Mouse (Mus musculus): ENCODE measurements around the gene Cant1.

DNA sequence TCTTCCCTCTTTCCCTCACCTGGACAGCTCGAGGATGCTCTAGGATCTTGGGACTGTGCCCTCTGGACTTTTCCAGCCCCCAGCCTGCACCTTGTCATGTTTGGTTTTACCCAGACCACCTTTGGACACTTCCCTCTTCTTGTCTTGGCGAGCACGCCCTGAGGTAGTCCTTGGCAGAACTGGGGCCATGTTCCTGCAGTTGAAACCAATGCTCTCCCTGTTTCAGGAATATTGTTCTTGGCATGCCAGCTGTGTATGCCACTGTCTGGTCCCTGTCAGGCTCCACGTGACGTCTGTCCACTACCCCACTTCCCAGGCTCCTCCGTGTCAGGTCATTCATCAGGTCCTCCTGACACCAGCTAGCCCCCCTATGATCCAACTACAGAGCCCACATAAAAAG, 40.2 kb downstream of the Cant1 start:
- TF ChIP-seq CTCF (IDR thresholded peaks at IDR 0.05 in 2 of 3, conservative IDR thresholded peaks at IDR 0.05 in 1 of 3; ENCODE audit: control insufficient read depth in 1 of 3, insufficient read depth in 1 of 3, low read depth in 2 of 3, low read length in 3 of 3, poor library complexity in 1 of 3, severe bottlenecking in 1 of 3) (no peak), JUND (IDR thresholded peaks at IDR 0.05; ENCODE audit: low read depth, low read length) (no peak), TAL1 (IDR thresholded peaks at IDR 0.05; ENCODE audit: low read length) (no peak), POLR2A (IDR thresholded peaks at IDR 0.05; ENCODE audit: control insufficient read depth in 1 of 2, insufficient read depth in 1 of 2, low read depth in 1 of 2, low read length in 2 of 2, poor library complexity in 1 of 2) (no peak), MYC (IDR thresholded peaks at IDR 0.05; ENCODE audit: low read depth, low read length) (no peak), HCFC1 (IDR thresholded peaks at IDR 0.05; ENCODE audit: low read depth, low read length) (no peak), ZNF384 (IDR thresholded peaks at IDR 0.05; ENCODE audit: low read depth, low read length) (no peak), KAT2A (conservative IDR thresholded peaks at IDR 0.05; ENCODE audit: low read depth, low read length) (no peak), TCF12 (IDR thresholded peaks at IDR 0.05; ENCODE audit: low read depth, low read length) (no peak), POLR2AphosphoS2 (IDR thresholded peaks at IDR 0.05; ENCODE audit: low read length) (no peak), EP300 (IDR thresholded peaks at IDR 0.05; ENCODE audit: low read depth in 1 of 2, low read length in 2 of 2) (no peak)

Measured in MEL (cell line).